Mouse (Mus musculus): ENCODE results near the gene Stard8.

GRCm38 (mm10) chrX:99046360-99047055 lies 43.5 kb downstream of the Stard8 start:
- TF ChIP-seq CTCF (IDR thresholded peaks at IDR 0.05; ENCODE audit: low read depth, low read length): no peak
- TF ChIP-seq GATA1 (IDR thresholded peaks at IDR 0.05; ENCODE audit: borderline replicate concordance, low read length): no peak

Data from G1E (cell line).